Mouse (Mus musculus) neutrophil, adult 5-6 weeks (primary cell): ENCODE results near the gene Gak. TPM values are rescaled to one million over a fixed set of nuclear protein-coding genes. Genes with fewer than 3 reads are reported as not detected.
"Not testable (repeated sequence)": the region's sequence is repeated elsewhere in the genome, so short reads cannot be mapped to it uniquely, and the experiment has no call there.

ENCODE experiments used
- ATAC-seq: fragments of 151-379, 151-347 bp; 2 replicates; pipeline ENCODE4 v1.8.0; 2017; ENCODE audit warnings: mild to moderate bottlenecking, moderate TSS enrichment; ENCODE audit not compliant: insufficient number of reproducible peaks, poor library complexity, low FRiP score, severe bottlenecking; ENCODE audit errors: extremely low read depth
- total RNA-seq: library from RNA; stranded (forward); fragments of 200-1000 nt; gene quantifications from 2 replicates; pipeline ENCODE4 v1.2.3, GENCODE M21; 2017

Gene Gak
- total RNA-seq, 1 experiment from 2014 or later = 169 TPM

DNA sequence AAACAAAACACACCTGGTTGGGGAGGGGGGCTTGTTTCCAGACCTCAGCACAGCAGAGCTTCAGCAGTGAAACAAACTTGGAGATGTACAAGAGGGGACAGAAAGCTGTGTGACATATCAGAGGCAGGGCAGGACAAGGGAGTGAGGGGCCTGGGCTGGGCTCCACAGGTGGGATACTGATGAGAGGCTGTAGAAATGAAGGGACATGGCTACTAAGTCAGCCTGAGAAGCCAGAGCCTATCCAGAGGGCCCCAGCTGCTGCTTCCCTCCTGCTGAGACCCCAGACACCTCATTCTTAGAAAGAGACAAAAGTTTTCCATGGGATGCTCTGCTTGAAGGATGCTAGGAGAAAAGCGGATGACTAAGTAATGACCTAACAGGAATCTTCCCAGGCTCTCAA lies 29.1 kb upstream of the Gak start:
- ATAC-seq = no peak

DNA sequence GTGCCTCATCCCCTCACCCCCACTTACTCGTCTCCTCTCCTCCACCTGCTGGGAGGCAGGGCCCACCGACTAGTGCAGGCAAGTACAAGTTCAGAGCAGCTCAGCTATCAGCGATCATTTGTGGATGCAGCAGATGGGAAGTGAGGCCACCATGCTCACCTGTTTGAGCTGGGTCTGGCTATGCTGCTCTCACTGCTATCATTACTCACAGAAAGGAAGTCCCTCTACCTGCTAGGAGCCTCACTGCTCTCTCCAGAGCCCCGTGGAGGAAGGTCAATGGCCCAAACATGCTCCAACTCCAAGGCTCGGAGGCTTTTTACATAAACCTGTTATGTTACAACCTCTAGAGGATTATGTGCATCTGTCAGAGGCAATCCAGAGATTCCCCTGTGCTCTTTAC lies 27.9 kb upstream of the Gak start:
- ATAC-seq = no peak

GRCm38 (mm10) chr5:108655891-108656650 lies 26.5 kb upstream of the Gak start:
- ATAC-seq = no peak

DNA sequence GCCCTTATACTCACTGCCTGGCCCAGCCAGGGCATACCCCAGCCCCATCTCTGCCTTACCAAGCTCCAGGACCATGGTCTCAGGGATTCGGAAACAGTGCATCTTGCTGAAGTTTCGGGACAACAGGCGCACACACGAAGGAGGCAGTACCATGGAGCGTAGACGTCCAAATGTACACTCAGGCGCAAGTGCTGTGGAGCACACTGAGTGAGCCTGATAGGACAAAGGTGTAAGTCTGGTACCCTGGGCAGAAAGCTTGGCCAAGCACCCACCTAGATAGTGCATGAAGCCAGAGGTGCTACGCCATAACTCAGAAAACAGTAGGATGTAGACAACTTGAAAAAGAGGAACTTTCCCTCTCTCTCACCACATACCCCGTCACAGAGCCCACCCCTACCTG lies 25.8 kb upstream of the Gak start:
- ATAC-seq = no peak

- no peak for ATAC-seq
These were observed 25.0 kb upstream of the Gak start for GRCm38 (mm10) chr5:108654444-108654990.

DNA sequence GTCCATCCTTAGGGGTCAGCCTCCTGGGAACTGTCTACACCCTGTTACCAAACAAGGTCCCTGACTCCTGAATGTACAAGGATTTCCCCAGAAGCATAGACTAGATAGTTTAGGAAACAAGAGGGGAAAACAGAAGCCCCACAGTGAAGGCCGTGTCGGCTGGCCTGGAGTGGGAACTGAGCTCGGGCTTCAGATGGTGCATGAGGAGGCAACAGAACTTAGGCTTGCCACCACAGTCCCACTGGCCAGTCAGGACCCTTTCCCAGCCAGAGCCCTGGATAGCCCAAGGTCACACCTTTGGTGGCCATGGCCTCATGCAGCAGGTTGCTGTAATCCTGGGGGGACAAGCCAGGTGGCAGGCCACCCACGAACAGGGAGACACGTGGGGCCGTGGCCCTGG lies 23.8 kb upstream of the Gak start:
- no peak for ATAC-seq

- ATAC-seq = peak; percentile 72
These were observed 22.3 kb upstream of the Gak start for GRCm38 (mm10) chr5:108651823-108652222.

- ATAC-seq = no peak
These were observed 21.7 kb upstream of the Gak start for GRCm38 (mm10) chr5:108651136-108651720.

DNA sequence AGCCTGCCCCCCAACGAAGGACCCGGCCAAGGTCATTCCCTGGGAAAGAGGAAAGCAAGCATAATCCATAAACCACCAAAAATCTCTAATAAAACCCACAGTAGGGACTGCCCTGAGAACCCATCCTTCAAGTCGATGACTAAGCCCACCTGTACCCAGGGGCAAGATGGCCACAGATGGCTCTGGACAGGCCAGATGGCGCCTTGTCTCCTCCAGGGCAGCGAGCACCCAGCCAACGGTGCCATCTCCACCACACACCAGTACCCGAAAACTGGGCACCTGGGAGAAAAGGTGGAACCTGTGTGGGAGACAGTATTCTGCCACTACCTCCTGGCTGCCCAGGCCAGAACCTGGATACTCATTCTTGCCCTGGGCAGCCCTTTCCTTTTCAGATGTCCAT lies 20.8 kb upstream of the Gak start:
- ATAC-seq = no peak

DNA sequence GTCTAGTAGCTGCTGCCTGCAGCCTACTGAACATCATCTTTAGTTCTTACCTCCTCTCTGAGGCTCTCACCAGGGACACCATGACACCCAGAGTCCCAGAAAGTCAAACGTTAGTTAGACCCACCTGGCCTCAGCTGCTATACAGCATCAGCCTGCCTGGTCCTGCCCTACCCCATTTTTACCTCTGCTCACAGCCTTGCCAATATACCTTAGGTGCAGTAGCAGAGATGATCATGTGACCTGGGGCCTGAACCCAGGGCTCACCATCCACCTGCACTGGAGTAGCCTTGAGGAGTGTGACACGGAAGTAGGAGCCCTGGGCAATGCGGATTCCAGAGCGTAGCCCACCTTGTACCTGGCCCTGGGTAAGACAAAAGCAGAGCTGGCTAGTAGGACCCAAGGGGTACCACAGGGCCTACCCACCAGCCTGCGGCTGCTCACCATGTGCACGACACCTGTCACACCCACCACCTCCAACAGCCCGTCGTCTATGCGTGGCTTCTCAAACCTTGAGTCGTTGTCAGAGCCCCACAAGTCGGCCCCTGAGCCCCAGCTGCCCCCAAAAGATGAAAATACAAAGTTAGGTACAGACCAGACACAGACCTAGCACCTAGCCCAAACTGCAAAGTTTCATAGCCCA lies 19.5 kb upstream of the Gak start:
- ATAC-seq = no peak

- no peak for ATAC-seq
These were observed 18.4 kb upstream of the Gak start for GRCm38 (mm10) chr5:108647820-108648465.

DNA sequence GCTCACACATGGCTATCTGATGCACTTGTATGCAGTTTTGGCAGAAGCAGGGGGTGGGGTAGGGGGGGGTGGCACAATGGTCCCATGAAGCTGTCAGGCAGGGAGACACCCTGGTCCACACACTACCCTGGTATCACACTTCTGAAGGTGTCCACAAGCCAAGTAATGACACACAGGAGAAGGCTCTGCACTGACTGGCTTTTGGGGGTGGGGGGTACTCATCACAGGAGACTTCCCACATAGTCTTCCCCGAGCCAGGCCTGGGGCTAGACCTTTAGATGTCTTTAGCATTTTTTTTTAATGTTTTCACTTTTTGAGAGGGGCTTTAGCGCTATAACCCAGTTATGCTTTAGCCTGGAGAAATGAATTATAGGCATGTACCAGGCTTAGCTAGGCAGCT lies 17.8 kb upstream of the Gak start:
- ATAC-seq = no peak

DNA sequence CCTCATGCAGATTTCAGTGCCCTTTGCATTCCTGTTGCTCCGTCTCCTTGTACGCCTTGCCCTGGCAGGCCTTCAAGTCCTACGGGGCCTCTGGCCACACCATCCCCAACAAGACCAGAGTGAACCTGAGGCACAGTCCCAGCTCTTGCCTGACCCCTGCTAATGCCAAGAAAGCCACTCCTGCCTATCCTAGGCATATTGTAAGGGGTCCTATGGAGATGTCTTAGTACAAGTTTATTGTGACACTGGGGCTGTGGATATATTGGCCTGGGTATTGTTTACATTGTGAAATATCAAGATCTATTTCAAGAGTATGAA lies 16.7 kb upstream of the Gak start:
- no peak for ATAC-seq

GRCm38 (mm10) chr5:108645651-108646342 lies 16.2 kb upstream of the Gak start:
- no peak for ATAC-seq

- ATAC-seq = no peak
These were observed 14.1 kb upstream of the Gak start for GRCm38 (mm10) chr5:108643674-108644073.

GRCm38 (mm10) chr5:108636172-108636571 lies 6.6 kb upstream of the Gak start:
- peak; percentile 70 for ATAC-seq

- not testable (repeated sequence) for ATAC-seq
These were observed 4.5 kb upstream of the Gak start for GRCm38 (mm10) chr5:108634088-108634487.

- no peak for ATAC-seq
These were observed 4.1 kb upstream of the Gak start for GRCm38 (mm10) chr5:108633676-108634075.
